Mouse (Mus musculus): ENCODE results near the gene Camta1. TPM values are rescaled to one million over a fixed set of nuclear protein-coding genes. Genes with fewer than 3 reads are reported as not detected.
A peak's percentile ranks its signal among the peaks of the same experiment; 100 is the strongest.

Camta1 gene
- total RNA-seq, 4 experiments from 2014 or later = 236 to 299 (median 267) TPM

DNA sequence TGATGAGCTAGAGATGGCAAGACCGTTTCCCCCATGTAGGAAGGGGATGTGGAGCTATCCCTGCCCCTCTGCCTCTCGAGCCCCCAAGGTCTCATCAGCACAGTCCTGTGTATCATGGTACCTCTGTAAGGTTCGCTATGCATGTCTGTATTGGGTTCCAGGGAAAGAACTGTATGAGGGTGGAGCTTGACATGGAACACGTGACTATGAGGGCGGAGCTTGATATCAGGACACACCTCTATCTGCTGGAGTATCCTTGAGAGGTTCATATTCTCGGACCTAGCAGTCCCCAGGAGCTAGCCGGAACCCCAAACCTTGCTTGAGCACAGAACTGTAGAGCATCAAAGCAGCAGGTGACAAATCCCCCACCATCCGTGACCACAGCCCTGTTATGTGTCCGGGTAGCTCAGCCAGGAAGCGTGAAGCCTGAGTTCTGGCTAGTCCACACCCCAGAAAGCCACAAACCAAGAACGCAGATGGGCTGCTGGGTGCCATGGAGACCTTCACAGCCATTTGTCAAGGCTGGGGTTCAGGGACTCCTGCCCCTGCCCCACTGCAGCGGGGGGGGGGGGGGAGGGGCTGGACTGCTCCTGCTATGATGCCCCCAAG is 122.2 kb downstream of the Camta1 start:
- DNase-seq (ENCODE audit: low spot score in 2 of 2) = no peak

DNA sequence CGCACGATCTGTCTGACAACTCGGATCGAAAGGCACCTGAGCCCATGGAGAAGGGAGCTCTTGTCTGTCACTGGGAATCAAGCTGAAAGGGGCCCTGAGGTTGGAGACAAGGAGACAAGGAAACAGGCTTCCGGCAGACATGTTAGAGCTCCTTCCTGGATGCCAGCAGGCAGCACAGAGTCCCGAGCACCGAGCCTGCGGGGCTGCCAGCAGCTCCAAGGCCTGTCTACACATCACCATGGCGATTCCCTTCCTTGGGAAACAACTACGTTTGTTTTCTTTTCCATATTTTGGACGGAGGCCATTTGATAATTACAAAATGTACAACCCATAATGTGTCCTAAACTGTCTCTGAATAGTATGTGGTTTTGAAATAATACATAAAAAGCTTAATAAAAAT is 122.8 kb downstream of the Camta1 start:
- peak in 1 of 2 experiments; percentile 30 for DNase-seq (ENCODE audit: low spot score in 2 of 2)

DNA sequence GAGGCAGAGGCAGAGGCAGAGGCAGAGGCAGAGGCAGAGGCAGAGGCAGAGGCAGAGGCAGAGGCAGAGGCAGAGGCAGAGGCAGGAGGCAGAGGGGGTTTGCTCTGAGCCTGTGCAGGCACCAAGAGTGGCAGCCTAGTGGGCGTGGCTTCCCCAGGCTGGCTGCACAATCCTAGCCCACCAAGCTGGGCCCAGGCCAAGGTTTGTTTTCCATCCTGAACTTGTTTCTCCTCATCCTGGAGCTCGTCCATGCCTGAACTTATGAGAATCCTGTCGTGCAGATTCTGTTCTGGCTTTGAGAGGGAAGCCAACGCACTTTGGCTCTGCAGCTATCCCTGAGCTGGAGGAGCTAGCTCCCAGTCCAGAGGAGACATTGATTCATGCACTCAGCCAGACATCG is 123.4 kb downstream of the Camta1 start:
- DNase-seq (ENCODE audit: low spot score in 2 of 2) = peak in 1 of 2 experiments; percentile 21

DNA sequence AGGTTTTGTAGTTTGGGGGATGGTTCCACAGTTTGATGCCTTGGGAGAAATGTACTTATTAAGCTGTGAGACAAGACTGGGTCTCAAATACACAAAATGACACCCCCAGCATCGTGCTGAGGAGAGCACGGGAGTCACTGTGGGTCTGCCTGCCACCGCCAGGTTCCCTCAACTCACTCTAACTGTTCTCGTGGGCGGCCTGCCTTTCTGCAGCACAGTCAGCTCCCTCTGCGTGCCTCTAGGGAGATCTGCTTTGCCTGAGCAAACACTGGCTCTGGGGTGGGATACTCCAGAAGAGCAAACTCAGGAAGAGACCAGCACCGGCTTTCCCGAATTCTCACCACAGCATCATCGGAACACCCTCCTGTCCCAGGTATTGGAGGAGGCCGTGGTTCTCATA is 129.0 kb downstream of the Camta1 start:
- no peak for DNase-seq (ENCODE audit: low spot score in 2 of 2)

DNA sequence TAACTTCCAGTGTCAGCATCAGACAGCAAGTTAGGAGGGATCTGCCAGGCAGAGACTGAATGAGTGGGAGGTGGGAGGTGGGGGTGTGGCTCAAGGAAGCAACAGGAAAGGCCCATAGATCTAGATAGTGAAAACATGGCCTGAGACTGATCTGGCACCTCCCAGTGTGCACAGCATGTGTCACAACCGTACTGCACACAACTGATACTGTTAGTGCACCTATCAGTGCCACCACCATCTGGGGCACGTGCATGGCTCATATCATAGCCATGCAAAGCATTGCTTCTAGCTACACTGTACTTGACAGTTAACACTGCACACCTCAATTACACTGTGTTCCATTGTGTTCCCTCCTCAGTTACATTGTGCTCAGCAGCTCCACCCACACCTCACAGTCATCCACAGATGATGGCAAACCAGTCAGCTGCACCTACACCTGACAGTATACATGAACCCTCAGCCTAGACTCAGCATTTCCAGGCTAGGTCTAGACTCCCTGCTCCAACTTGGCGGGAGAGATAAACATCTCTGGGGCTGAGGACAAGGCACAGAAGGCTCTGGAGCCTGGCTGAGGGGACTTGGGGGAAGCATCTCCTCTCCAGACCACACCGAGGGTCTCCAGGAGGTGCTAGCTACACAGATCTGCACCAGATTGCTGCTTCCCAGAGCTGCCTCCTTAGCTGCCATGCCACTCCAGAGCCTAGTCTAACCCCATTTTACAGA is 131.5 kb downstream of the Camta1 start:
- no peak for DNase-seq (ENCODE audit: low spot score in 2 of 2)

DNA sequence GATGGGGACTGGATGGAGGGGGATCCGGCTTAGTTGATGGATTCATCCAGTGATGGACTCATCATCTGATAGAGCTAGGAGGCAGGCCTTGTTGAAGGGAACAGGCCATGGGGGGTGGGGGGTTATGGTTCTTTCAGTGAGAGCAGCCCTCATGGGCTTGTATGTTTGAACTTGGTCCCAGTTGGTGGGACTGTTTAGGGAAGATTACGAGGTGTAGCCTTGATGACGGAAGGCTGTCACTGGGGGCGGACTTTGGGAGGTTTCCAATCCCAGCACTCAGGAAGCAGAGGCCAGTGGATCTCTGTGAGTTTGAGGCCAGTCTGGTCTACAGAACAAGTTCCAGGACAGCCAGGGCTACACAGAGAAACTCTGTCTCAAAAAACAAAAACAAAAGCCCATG is 132.6 kb downstream of the Camta1 start:
- DNase-seq (ENCODE audit: low spot score in 2 of 2) = no peak

DNA sequence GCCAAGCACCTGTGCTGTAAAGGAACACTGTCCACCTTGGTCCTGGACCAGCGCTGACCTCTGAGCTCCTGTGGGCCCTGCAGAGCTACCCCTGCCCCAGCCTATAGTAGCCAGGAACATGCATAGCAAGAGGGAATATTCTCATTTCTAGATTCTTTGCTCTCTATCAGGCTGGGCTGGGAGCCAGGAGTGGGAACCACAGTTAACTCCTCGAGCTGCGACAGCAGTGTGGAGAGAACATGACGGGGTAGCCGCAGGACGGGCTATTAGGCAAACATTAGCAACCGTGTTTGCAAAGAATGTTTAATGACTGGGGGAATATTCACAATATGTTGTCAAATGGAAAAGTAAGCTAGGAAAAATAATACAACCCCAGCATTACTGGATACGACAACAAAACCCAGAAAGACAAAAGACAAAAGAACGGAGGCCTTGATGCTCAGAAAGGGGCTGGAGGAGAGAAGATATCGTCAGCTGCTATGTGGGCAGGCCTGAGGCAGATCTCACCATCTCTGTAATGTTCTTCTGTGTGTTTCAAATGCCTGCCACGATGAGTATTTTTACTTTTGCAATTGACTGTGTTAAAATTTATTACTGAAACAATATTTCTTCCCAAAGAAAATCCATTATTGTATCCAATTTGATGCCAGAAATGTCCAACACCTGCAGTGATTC is 133.1 kb downstream of the Camta1 start:
- peak; percentile 38 to 57 for DNase-seq (ENCODE audit: low spot score in 2 of 2)

DNA sequence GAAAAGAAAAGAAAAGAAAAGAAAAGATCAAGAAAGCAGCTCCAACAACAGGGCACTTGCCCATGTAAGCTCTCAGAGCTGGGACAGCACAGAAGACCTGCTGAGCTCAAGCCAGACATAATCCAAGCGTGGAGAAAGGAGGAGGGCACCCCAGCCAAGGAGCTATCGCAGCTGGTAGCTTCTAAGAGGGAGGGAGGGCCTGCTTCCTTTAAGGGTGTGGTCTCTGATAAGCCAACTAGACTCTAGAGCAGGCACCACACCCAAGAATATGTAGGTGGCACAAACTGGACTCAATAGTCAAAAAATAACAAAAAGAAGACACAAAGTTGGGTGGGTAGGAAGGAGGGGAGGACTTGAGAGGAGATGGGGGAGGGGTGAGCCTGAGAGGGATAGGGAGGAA is 135.3 kb downstream of the Camta1 start:
- no peak for DNase-seq (ENCODE audit: low spot score in 2 of 2)

DNA sequence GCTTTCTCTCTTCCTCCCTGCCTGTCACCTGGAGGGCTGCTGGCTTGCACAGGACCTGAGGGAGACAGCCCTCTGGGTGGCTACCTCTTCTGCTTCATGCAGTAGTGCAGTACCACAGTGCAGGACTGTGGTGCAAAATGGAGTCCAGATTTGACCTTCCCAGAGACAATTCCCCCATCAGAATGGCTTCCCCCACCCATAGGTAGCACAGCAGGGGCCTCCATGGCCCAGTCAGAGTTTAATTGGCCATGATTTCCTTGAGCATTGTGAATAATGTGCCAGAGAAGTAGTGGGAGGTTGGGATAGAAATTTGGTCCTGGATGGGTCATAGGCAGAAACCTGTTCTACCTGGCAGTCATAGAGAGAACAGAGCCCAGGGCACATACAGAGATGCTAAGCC is 136.8 kb downstream of the Camta1 start:
- no peak for DNase-seq (ENCODE audit: low spot score in 2 of 2)

DNA sequence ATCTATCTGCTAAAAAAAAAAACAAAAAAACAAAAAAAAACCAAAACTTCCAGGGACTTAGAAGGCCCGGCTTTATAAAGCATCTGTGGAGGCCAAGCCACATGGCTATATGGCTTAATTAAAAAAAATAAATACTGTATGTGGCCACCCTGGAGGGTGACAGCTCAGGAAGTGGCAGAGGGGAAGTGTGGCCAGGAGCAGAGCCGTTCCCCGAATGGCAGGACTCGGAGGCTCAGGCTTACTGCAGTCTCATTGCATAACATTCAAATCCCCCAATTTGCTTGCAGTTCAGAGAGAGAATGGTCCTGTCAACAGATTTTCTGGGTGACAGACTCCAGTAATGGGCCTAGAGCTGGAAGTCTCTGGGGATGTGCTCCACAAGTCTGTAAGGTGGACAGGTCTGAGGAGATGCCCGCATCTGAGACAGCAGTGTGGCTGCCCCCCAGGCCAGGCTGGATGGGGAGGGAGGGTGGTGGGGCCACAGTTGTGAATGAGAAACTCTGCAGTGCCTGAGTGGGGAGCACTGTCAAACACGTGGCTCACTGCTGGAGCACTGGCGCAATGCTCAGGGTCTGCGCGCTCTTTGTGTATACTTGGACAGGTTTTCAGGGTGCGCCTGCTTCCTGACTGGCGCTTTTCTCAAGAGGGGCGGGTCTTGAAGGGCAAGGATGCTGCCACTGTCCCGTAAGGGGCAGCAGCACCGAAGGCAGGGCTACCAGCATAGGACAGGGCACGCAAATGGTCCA is 140.8 kb downstream of the Camta1 start:
- no peak for DNase-seq (ENCODE audit: low spot score in 2 of 2)

DNA sequence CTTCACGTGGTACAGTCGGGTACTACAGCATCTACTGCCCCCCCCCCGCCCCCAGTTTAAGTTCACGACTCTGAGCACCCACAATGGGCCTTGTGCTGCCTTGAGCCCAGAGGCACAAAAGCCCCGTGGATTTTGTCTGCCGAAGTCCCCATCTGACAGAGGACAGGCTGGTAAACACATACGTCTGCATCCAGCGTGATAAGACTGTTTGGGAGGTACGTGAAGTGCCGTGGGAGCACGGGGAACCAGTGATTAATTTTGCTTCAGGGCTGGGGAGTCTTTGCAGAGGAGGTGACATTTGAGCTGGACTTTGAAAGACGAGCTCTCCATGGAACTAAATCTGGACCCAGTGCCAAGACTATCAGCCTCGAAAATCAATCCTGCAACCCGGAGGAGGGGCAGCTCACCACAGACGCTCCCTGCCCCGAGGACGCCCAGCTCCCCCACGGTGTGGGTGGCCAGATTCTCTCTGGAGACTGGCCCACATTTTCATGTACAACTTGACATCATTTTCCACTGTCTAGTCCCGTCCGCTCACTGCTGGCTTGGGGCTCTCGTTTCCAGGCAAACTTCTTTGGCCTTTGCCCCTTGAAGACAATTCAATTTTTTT is 142.7 kb downstream of the Camta1 start:
- no peak for DNase-seq (ENCODE audit: low spot score in 2 of 2)

DNA sequence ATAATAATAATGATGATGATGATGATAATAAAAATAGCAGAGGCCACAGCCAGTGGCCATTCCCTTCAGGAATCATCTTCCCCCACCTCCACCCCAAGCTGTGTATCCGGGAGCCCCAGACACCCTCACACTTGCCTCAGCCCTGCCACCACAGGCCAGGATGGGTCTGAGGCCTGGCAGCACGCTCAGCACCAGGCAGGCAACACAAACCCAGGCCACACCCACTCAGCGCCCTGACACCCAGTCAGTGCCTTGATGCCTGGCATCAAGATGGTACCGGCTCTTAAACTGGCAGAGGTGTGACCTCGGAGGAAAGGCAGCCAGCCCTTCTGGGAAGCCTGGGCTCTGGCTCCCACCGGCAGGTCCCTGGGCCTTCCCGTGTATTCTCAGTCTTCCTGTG is 143.8 kb downstream of the Camta1 start:
- DNase-seq (ENCODE audit: low spot score in 2 of 2) = no peak

DNA sequence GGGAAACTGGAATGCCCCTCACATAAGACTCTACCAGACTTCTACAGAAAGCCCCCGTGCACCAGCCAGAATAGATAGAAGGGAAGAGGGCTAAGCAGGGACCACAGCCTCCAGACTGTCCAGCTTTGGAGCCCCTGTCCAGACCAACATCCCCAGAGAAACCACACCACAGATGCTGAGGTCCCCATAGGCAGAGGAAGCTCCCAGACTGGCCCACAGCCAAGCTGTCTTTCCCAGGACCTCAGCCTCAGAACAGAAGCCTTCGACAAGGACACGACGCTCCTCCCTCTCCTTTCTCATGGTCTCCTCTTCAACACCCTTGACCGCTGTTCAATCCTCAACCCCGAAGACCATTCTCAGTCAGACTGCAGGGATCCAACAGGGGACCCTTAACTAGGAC is 148.0 kb downstream of the Camta1 start:
- no peak for DNase-seq (ENCODE audit: low spot score in 2 of 2)

DNA sequence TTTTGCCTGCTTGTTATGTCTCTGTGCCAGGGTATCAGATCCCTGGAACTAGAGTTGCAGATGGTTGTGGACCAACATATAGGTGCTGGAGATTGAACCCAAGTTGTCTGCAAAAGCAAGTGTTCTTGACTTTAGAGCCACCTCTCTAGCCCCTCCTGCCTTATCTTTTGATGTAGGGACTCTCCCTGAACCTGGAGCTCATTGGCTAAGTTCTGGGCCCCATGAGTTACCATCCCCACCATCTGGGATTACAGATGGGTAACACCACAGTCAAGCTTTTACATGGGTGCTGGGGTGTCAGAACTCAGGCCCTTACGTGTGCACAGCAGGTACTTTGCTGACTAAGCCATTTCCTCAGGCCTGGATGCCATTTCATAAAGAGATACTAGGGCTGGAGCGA is 150.3 kb downstream of the Camta1 start:
- DNase-seq (ENCODE audit: low spot score in 2 of 2) = no peak

DNA sequence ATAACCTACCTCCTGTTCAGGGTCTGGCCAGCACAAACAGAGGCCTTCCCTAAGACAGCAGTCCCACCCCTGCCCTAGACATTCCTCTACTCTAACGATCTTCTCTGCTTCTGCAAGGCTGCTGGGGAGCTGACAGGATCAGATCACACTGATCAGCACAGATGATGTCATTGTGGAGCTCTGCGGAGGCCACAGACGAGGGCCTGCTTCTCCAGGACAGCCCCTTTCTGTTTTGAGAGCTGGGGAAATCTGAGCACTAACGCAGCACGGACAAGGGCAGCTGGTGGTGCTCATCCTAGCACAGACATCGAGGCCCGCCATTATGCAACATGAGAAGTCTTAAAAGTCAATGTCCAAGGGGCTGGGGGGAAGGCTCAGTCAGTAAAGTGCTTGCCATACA is 151.2 kb downstream of the Camta1 start:
- no peak for DNase-seq (ENCODE audit: low spot score in 2 of 2)

DNA sequence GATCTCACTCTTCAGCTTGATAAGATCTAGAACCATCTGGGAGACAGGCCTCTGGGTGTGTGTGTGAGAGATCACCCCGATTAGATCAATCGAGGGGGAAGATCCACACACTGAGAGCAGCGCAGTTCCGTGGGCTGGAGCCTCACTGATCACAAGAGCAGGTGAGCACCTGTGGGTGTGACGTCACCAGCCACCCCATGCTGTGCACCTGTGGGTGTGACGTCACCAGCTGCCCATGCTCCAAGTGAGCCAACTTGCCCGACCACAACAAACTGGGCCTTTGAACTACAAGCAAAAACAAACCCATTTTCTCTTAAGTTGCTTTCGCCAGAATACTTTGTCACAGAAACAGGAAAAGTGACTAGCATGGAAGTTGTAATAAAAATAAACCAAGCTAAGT is 152.4 kb downstream of the Camta1 start:
- no peak for DNase-seq (ENCODE audit: low spot score in 2 of 2)

DNA sequence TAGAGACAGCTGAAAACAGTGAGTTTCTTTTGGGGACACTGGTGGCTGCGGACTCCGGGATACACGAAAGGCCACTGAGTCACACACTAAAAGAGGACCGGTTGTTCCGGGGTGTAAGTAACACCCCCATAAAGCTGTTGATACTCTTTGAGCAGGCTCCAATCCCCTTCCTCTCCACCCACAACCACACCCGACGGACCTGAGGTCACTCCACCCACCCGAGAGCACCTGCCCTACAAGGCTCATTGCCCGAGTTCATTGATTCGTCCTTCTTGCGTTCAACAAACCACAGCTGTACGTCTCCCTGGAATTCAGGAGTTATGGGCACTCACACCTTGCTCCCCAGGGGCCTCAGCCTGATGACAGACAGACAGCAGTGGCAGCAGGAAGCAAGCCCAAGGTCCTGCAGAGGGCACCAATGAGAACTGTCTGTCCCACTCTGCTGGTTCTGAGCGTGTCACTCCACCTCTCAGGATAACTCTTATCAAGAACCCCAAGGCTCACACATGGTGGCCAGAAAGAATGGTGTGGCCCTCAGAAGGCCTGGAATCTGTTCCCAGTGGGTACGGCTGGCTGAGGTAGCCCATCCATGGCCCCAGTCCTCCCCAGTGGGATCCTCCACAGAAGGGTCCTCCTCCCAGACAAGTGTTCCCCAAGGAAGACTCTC is 158.5 kb downstream of the Camta1 start:
- no peak for DNase-seq (ENCODE audit: low spot score in 2 of 2)

DNA sequence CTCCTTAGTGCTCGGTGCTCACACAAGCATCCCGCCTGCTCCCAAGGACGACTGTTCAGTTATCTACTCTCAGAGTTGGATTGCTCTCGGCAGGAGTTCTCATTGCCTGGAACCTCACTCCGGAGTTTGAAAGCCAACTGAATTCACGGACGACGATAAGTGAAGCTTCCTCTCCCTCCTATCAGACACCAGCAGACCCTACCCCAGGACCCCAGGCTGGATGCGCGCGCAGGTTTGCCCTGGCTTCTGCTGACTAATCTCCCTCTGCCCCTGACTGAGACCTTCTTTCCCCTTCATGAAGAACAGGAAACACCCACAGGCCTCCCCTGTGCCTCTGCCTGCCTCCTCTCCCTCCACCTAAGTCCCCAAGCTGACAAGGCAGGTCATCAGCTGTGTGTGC is 159.2 kb downstream of the Camta1 start:
- no peak for DNase-seq (ENCODE audit: low spot score in 2 of 2)

DNA sequence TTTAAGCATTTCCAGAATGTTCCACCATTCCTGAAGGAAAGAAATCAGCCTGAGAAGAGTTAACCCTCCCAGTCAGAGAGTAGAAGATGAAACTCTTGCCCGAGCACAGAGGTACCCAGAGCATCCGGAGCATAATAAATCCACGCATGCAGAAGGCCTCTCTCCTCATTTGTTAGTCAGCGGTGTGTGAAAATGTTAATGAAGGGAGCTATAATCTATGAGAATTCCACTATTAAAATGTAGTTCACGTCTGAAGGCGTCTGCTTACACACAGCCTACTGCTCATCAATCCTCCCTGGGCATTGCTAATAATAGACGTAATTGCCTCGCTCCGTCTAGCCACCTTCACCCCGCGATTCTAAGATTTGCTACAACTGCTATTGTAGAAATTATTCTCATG is 165.7 kb downstream of the Camta1 start:
- no peak for DNase-seq (ENCODE audit: low spot score in 2 of 2)

DNA sequence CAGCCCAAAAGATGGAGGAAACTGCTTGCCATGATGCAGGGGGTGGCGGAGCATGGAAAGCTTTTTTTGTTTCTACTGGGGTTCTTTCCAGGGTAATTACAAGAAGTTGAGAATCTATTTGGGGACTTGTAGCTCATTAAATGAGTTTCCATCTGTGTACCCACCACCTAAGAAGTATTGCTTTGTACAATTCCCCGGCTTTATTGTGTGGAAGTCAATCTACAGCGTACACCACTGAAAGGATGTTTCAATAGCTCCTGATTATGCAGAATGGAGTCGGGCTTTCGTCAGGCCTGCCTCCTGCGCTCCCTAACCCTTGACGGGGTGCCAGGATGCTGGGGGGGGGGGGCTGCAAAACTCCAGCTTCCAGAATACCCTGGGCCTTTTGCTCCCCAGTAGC is 167.1 kb downstream of the Camta1 start:
- DNase-seq (ENCODE audit: low spot score in 2 of 2) = no peak

DNA sequence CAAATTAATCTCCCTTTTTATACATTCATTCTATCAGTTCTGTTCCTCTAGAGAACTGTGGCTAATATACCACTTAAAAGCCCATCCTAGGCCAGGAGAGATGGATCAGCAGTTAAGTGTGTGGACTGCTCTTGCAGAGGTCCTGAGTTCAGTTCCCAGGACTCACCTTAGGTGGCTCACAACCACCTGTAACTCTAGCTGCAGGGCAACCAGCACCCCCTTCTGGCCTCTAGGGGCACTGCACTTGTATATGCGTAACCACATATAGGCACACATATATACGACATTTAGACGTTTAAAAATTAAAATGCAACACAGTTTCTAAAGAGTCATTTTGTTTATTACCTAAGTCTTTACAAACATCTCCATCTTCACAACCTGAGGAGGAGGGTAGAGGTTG is 167.6 kb downstream of the Camta1 start:
- no peak for DNase-seq (ENCODE audit: low spot score in 2 of 2)
